Mouse (Mus musculus): Measurements from ENCODE around the gene Trdn.

The Trdn gene

DNA sequence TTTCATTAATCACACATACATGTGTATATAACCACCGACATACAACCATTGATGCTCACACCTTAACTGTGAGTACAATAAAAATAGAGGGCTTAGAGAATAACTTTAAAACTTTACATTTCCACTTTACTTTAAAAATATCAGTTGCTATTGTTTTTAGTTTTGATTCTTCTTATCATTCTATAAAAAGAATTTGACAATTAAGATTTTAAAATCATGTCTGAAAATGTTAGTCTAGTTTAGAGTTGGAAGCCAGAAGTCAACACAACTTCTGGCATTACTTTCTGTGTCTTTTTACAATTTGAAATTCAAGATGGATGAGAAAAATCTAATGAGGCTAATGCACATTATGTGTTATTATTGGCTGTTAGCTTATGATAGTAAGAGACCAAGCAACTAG is at the start of gene Trdn:
Gene Trdn, plus strand, starts transcription at position 301 of the 400 bp plus-strand sequence.
- no peak for DNase-seq (ENCODE audit: low spot score in 2 of 2)

DNA sequence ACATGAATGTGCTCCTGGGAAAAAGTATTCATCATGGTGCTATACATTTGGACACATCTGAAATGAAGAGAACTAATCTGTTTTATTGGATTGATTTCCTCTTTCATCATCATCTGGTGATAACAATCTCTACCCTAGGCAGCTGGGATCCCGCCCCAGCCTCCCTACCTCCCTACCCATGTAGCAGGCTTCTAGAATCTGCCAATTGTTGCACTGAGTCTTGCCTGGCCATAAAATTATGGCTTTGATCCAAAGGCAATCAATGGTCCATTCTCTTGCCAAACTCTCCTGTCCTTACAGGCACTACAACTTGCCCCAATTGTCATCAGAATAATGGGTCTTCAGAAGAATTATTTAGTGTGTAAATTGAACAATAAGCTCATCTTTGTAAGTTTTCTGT is 19.6 kb upstream of the Trdn start:
- no peak for DNase-seq (ENCODE audit: low spot score in 2 of 2)

DNA sequence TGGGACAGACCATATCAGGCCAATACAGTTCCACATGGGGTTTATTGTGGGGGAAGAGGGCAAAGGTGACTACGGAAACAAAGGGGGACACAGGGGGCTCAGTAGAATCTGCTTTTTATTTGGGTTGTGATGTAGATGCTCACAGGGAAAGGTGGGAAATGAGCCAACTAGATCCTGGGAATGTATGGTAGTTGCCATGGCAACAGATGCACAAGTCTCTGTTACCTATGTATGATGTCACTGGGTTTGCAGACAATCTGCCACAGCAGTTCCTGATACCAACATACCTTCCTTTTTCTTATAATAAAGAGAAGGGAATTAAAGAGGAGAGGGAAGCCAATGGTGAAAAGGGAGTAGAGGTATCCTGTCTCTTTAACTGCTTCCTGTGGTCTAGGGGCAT is 14.8 kb upstream of the Trdn start:
- DNase-seq (ENCODE audit: low spot score in 2 of 2) = no peak

DNA sequence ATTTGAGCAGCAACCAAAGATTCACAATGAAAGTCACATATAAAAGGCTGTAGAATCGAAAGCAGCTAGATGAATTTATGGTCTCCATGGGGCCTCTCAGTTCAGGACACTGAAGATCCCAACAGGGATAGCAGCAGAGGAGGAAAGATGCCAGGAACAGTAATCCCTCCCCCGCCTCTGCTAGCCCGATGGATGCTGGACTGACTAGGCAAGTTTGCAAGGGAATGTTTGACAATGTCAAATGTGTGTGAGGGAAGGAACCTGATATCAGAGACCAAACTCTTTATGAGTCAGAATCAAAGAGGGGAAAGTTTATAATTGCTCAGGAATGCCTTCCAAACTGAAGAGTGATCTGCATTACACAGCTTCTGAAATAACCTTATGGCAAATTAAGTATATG is 7.2 kb upstream of the Trdn start:
- no peak for DNase-seq (ENCODE audit: low spot score in 2 of 2)

DNA sequence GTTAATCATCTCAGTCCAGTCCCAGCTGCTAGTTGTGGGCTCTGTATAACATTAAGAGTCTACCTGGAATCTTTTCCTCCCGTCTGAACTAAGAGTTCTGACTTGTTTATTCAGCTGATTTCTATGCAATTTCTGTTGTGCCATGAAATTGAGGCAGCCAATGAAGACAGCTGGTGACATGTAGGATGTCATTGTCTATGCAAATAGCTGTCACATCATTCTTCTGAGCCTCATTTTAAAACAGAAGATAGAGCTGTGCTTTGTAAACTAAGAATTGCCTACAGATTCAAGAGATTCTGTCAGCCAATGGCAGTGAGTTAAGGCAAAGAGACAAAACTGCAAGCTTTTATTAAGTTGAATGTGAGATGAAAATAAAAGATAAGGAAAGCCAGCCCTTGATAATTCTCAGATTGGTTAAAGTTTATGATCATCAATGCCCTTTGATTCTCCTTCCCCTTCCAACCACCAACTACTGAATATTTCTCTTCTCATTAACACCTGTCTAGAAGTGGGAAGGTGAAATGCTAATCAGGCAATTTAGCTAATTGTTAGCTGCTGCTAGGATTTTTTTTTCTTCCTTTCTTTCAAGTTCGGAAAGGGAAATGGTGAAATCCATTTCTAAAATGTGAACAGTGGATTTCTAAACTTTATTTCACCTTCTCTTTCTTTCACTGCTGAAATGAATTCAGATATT is 1.9 kb downstream of the Trdn start:
- DNase-seq (ENCODE audit: low spot score in 2 of 2) = no peak

DNA sequence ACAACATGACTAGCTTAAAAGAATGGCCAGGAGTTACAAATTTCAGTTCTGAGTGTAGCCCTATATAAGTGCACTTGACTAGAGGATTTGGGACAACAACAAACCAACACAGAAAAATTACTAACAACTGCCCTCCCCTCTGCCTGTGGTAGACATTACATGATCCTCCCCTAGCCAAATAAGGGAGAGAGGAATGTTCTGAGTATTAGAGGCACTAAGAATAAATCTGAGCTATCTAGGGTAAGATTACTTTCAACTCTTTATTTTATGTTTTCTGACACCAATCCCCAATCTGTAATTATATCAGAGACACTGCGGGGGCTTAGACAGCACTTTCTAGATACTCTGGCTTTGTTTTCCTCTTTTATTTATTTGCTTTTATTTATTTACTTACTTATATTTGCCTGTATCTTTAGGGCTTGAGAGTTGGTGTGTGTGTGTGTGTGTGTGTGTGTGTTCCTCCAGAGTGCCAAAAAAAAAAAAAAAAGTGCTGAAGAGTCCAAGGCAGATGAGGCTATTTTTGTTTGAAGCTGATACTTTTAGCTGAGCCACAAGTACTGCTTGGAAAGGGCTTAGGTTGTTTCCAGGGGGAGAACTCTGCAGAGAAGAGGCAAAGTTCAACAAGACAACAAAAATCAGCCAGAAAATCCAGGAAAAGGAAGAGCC is 2.7 kb downstream of the Trdn start:
- DNase-seq (ENCODE audit: low spot score in 2 of 2) = no peak

DNA sequence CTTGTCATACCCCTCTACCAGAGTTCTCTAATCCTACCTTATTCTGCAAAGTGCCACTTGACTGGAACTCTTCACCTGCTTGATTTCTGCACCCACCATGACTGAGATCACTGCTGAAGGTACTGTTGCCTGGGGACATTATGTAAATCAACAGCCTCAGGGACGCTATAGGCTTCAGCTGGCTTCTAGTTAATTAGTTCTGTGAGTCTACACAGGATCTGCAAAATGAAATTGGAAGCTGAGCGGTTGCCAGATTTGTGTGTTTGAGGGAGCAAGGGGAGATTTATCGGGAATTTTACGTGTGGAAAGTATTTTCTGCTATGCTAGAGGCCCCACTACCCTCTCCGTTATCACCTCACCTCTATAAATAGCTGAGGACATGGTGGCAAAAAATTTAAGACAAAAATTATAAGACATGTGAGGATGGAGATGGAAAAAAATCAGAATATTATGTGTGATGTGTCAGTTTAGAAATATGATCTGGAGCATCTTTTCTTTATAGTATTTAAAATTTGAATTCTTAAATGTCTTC is 3.3 kb downstream of the Trdn start:
- DNase-seq (ENCODE audit: low spot score in 2 of 2) = no peak

DNA sequence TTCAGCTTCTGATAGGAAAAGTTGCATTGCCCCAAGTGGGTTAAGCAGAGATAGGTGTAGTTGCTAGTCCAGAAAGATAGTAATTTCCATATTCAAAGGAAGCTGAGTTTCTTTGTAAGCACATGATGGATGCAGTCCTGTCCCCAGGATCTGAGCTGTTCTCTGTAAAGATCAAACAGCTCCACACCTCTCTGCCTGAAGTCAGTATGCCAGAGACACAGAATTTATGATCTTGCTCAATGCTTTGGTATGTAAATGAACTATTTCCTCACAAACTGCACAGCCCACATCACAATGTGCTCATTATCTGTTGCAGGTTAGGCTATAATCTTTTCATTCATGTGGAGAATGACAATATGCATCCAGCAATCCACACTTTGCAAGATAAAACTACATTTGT is 8.0 kb downstream of the Trdn start:
- no peak for DNase-seq (ENCODE audit: low spot score in 2 of 2)

DNA sequence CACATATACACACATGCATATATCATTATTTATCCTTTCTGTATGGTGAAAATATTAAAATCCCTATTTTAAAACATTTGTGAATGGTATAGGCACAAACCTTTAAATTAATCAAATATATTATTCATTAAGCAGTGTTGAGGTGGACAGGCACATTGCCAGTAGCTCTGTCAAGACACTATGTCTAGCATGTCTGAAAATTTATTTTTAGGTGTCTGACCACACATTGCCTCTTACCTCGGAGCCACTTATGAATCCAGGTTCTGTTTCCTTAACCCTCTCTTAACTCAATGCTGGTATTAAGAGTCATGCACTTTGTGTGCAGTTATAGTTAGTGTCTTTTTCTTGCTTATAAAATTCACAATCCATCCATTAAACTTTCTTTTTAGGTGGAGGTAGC is 12.0 kb downstream of the Trdn start:
- DNase-seq (ENCODE audit: low spot score in 2 of 2) = no peak

DNA sequence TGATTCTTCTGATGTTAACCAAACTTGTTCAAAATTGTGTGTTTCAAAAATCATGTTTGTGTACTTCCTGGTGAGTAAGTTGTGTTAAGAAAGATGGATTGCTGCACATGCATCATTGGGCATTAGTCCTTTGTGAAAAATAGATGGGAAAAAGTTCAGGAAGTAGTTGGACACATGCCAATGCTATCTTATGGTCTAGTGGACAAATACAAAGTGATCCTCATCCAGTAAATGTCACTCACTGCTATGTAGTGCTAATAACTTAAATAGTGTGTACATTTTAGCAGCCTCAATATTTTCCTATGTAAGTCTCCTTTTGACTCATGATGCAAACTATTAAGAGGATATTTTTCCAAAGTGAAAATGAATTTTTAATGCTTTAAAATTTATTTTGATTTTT is 27.6 kb downstream of the Trdn start:
- DNase-seq (ENCODE audit: low spot score in 2 of 2) = no peak

DNA sequence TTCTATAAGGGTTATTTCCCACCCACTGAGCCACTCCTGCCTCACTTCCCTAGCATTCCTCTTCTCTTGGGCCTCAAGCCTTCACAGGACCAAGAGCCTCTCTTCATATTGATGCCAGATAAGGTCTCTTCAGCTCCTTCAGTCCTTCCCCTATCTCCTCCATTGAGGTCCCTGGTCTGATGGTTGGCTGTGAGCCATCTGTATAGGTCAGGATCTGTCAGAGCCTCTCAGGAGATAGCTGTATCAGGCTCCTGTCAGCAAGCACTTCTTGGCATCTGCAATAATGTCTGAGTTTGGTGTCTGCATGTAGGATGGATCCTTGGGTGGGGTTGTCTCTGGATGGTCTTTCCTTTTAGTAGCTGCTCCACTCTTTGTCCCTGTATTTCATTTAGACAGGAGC is 42.7 kb downstream of the Trdn start:
- no peak for DNase-seq (ENCODE audit: low spot score in 2 of 2)

DNA sequence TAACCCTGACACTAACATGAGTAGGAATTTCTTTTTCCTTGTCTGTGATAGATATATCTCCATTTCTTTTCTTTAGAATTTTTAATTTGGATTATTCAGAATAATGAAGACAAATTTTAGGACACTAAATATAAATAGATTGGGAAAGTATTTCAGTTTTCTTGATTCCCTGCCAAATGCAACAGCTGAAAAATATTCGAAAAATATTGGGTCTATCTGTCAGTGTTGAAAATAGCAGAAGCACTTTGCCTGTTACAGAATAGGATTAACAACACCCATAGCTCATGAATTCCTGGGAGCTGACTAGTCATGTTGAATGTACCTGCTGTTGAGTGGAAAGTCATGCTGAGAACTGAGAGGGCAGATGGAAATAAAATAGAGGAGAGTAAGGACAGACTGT is 64.6 kb downstream of the Trdn start:
- DNase-seq (ENCODE audit: low spot score in 2 of 2) = no peak

DNA sequence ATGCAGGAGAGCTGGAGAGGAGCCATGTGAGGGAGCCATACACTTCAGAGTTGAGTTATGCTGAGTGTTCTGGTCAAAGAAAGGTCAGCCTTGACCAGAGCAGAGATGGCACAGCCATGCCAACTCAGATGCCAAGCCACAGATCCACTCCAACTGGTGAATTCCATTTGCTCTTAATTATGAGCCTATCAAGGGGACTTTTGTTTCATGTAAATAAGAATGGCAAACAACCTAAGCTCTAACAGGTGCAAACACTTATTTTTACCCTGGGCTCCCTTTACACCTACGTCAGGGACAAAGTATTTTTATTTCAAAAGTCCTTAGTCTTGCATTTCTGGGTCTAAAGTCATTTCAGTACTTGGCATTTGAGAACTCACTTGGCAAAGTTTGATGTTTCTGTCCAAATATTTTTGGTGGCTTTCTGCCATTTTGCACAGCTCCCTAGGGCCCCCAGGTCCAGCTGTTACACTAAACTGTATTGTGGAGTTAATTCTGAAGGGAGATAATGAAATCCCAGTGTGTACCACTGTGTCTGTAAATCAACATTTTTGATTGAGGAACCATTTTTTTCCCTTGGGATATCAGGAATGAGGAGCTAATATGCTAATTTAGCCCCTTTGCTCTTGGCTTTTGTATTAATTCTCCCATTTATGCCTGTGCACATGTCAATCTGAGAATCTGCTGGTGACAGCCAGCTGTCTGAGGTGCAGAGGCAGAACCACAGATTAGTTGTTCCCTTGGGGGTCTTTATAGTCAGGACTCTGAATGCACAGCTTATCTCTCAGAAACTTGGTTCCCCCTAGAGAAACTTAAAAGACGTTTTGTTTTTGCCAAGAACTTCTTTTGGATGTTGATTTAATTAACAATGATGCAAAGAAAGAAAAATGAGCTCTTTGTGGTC is 99.6 kb downstream of the Trdn start:
- no peak for DNase-seq (ENCODE audit: low spot score in 2 of 2)

DNA sequence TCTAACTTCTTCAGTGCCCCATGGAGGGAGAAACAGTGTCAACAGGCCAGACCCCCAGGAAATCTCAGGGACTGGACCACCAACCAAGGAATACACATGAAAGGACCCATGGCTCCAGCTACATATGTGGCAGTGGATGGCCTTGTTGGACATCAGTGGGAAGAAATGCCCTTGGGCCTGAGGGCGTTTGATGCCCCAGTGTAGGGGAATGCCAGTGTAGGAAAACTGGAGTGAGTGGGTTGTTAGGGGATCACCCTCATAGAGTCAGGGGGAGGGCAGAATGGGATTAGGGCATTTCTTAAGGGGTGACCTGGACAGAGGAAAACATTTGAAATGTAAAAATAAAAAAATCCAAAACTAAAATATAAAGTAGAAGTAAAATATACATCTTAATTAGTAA is 108.7 kb downstream of the Trdn start:
- no peak for DNase-seq (ENCODE audit: low spot score in 2 of 2)

DNA sequence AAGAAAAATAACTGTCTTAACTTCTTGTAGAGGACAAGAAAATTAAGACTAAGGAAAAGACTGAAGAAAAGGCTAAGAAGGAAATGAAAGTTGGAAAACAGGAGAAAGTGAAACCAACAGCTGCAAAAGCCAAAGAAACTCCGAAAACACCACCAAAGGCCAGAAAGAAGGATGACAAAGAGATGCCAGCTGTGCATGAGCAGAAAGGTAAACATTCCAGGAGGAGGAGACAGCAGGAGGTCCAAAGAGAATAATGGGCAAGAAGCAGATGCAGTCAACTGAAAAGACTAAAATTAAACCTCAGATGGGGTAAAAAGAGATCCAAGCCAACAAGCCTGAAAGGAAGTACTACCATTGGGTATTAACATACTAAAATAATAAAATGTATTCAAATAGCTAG is 115.6 kb downstream of the Trdn start:
- no peak for DNase-seq (ENCODE audit: low spot score in 2 of 2)

DNA sequence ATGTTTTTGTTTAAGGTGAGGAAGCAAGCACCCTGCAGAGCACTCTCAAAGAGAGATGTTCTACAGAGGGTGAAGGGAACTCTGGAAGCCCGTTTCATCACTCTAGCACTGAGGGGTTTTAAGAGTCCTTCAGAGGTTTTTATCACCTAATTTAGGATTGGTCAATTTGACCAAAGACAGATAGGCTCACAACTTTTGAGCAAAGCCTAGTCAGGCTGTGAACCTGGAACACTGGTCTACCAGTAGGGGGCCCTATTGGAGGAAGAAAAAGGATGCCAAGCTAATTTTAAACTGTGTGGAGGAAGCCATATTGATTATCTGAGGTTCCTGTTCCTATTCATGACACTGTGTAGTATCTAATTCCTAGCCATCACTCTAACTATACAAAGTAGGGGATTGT is 117.9 kb downstream of the Trdn start:
- no peak for DNase-seq (ENCODE audit: low spot score in 2 of 2)

DNA sequence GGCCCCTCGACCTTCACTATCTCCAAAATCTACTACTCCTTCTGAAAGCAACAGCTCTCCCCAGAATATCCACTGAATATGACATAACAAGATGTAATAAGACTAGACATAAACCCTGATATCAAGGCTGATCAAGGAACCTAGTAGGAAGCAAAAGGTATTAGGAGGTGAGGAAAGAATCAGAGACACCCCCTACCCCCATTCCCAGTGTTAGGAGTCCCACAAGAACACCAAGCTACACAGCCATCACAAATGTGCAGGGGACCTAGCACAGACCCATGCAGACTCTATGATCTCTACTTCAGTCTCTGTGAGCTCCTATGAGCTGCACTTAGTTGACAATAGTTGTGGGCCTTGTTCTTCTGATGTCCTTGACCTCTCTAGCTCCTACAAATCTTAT is 130.1 kb downstream of the Trdn start:
- no peak for DNase-seq (ENCODE audit: low spot score in 2 of 2)

DNA sequence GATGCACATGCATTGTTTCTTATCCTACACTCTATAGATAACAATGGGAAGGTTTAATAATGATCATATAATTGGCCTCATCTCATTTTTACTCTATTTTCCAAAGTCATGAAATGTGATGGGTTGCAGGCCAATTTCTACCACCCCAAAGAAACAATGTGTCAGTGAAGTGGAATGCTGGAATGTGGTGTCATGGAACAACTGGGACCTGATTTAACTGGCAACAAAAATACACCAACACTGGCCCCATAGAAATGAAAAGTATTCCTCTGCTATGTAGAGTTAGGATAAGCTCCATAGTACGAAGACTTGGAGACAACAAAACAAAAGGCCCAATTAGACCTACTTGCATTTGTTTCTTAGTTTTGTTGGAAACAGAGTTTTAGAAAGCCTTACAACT is 173.6 kb downstream of the Trdn start:
- DNase-seq (ENCODE audit: low spot score in 2 of 2) = no peak

DNA sequence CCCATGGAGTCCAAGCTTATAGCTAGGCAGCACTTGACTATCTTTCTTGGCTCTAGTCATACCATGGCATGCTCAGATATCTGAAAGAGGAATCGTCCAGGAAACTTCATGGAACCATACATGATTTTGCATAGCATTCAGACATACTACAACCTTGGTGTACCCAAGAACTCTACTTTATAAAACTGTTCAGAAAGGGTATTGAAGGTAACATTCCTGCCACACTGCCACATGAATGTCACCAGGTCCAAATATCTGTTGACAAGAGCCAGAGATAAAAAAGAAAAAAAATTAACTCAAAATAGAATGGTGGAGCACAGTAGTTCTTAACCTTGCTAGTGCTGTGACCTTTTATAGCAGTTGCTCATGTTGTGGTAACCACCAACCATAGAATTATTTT is 175.8 kb downstream of the Trdn start:
- no peak for DNase-seq (ENCODE audit: low spot score in 2 of 2)

DNA sequence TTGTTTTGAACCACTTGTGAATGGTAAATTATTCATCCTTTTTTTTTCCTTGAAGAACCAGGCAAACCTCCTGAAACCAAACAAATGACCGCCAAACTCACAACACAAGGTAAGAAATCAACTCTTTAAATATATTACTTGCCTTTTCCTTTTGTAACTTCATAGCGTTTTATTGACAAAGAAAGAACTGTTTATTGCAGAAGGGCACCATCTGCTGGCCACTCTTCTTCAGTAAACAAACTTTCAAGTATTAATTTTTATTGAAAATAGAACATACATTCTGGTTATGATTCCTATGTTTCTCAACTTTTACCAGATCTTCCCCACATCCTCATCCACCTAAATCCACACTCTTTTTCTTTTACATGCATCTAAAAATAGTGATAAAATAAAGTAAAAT is 224.6 kb downstream of the Trdn start:
- no peak for DNase-seq (ENCODE audit: low spot score in 2 of 2)

DNA sequence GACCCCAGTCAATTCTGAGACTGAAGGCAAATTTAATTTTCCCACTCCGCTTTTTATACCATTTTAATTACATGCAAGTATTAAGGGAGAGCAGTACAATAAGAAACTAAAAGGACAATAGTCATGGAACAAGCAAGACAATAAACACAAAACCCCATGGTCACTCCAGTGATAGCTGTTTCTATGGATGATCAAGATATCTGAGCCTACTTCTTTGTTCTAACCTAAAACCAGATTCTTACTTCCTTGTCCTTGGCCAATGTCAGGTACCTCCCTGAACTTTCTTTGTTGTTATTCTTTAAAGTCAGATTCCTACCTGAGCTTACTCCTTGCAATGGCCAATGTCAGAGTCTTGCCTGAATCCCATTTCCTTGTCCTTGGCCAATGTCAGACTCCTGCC is 272.7 kb downstream of the Trdn start:
- DNase-seq (ENCODE audit: low spot score in 2 of 2) = no peak

DNA sequence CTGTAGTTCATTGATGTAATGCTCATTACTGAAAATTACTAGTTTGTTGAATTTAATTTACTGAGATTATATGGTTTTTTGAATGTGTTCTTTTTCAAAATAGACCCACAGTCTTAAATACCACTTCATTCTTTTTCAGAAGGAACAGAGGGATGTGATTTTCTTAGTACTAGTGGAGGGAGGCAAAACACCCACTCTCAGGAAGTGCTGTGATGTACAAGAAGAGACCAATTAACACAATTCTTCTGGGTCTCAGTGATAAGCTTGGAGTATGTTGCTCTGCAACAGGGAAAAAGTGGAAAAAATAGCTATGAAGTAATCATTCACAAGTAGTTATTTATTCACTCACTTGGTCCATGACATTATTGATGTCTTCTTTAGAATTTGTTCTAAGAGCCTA is 286.2 kb downstream of the Trdn start:
- DNase-seq (ENCODE audit: low spot score in 2 of 2) = no peak

DNA sequence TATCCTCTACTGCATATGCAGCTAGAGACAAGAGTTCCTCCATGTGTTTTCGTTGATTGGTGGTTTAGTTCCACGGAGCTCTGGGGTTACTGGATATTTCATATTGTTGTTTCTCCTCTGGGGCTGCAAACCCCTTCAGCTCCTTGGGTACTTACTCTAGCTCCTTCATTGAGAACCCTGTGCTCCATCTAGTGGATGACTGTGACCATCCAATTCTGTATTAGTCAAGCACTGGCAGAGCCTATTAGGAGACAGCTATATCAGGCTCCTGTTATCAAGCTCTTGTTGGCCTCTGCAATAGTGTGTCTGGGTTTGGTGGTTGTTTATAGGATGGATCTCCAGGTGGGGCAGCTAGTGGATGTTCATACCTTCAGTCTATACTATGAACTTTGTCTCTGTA is 290.2 kb downstream of the Trdn start:
- DNase-seq (ENCODE audit: low spot score in 2 of 2) = no peak

All from natural killer cell, adult 2 months (primary cell).